Mouse (Mus musculus): Measurements from ENCODE around the gene Cbx4.

Cbx4 gene

GRCm38 (mm10) chr11:119041750-119042465, 44.1 kb downstream of the Cbx4 start:
- no peak for DNase-seq (ENCODE audit: low spot score)

GRCm38 (mm10) chr11:119041325-119041716, 44.7 kb downstream of the Cbx4 start:
- peak; percentile 76 for DNase-seq (ENCODE audit: low spot score)

DNA sequence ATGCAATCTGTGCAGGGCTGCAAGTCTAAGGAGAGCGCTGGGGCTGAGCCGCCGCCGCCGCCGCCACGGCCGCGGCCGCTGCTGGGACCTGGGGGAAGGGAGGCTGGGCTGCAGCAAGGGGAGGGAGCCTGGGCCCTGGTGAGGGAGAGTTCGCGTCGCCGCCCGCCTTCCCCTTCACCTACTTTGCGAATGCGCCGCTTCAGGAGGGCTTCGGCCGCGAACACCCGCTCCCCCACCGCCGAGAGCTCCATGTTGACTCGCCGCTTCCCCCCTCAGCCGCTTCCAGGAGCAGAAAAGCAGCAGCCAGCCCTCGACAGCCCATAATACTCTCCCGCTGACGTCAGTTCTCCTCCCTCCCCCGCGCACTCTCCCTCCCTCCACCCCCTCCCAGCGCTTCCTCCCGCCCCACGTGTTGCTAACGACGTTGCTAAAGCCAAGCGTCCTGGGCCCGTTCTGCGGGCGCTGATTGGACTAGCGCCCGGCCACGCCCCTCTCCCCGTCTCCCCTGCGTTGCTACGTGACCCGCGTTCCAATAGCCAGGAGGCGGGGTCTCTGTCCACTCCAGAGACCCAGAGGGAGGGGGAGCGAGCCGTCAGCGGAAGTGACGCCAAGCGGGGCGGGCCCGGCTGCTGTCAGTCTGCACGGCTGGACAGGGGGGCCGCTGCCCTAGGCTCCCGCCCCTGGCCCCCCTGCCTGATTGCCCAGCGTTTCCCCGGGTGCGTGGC, 45.3 kb downstream of the Cbx4 start, which contains the start of gene Cbx8:
TSS of gene Cbx8 (minus strand) at position 370 of the 725 bp plus-strand sequence.
- peak; percentile 100 for DNase-seq (ENCODE audit: low spot score)

DNA sequence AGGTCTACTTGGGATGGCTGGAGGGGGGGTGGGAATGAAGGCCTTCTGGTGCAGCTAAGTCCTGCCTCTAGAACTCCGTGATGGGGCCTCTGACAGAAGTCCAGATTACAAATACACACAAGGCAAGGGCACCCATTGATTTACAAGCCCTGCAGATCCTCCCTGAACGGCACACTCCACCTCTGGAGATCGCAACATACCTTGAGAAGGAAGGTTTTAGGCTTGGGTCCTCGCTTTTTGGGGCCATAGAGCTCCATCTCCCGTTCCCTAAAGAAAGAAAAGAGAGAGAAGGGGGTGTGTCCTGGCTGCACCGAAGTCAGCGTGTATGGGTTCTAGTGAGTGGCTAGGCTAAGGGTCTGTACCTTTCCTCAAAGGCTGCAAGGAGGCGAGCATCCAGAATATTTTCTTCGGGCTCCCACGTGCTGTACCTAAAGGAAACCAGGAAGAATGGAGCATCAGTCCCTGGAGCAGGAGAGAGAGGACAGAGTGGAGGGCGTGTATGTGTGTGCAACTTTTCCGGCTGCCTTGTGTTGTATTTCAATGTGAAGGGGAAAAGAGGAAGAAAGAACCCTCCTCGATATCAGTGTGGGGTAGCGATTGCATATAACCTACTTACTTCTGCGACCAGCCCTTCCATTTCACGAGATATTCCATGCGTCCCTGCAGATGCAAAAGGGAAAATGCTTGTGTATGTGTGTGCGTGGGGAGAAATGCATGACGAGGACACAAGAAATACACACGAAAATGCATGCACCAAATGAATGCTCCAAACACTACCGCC, 46.1 kb downstream of the Cbx4 start:
- no peak for DNase-seq (ENCODE audit: low spot score)

DNA sequence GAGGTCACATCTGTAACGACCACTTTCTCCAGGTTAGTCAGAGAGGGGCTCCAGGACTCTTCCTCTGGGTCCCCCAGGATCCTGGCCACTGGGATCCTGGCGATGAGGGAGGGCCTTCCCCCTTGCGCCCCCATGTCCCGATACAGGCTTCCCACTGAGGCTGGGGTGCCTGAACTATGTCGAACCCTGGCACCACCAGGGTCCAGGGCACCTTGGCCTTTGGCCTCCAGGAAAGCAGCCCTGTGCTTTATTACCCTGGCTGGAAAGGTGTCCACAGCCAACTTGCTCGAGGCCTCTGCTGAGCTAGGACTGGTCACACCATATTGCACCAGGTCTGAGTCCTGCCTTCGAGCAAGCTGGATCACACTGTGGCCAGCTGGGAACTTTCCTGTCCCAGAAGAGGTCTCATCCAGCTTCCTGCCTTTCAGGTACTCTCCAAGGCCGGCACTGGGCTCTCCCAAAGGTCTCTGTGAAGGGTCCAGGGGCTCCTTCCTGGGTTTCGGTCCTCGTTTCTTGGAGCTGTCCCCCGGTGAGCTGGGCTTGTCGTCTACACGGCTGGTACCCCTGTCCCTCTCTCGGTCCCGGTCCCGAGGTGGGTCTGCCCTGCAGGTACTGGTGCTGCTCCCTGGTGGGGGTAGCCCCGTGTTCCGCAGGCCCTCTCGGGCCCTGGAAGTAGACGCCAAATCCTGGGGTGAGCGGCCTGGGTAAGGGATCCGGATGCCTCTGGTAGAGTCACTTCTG, 47.1 kb downstream of the Cbx4 start:
- no peak for DNase-seq (ENCODE audit: low spot score)

- DNase-seq (ENCODE audit: low spot score), result no peak
Observed at GRCm38 (mm10) chr11:119037780-119038401, 48.1 kb downstream of the Cbx4 start.

DNA sequence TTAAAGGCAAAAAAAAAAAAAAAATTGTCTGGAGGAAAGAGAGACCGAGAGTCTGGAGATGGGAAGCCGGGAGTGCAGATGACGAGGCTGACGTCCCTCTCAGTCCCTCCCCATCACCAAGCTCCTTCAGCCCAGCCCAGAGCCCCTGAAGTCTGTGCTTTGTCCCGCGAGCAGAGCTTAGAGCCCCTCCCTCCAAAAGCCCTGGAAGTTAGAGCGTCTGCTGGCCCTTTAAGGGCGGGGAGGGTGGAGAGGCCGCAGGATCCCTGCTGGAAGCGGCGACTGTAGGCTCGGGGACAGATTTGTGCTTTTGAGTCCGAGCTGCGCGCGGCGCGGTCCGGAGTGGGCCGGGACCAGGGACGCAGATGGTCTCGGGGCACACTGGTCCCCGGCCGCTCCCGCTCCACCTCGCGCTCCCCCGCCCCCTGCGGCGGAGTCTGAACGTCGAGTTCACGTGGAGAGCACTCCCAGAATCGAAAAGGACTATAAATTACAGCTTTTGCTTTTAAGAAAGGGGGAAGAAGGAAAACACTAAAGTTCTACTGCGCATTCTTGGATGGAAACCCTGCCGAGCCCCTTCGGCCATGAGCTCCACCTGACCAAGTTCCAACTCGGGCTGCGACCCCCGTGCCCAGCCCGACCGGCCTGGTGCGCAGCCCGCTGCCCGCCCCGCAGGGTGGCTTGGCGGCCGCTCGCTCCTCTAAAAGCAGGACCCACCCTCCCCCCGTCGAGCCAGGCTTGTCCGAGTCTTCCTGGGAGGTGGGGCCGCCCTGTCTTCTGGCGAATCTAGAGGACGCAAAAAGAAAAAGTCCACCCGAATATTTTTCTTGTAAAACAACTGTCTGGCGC, 48.9 kb downstream of the Cbx4 start:
- DNase-seq (ENCODE audit: low spot score), result peak; percentile 50

- no peak for DNase-seq (ENCODE audit: low spot score)
Observed at GRCm38 (mm10) chr11:119036447-119036846, 49.6 kb downstream of the Cbx4 start.

- peak; percentile 51 for DNase-seq (ENCODE audit: low spot score)
Observed at GRCm38 (mm10) chr11:119035686-119036165, 50.3 kb downstream of the Cbx4 start.

DNA sequence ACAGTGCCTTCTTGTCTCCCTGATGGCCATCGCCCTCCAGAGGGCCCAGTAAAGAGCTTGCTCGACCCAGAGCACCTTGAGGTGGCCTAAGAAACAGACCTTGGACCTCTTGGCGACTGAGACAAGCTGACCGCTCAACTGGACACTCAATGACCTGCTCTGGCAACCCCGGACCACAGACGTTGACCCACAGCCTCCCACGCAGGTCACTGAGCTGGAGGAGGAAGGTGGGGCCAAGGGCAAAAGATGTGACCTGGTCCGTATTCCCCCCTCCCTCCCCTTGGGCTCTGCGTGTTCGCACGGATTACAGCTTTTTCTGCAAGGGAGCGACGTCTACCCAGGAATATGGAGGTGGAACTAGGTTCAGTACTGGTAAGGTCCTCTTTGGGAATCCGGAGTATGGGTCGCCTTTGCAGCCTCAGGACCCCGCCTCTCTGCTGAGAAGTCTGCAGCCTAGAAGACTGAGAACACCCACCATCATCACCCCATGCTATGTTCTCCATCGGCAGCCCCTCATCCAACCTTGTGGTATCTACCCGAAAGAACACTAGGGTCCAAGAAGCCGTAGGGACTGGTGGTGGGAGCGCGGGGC, 50.8 kb downstream of the Cbx4 start:
- no peak for DNase-seq (ENCODE audit: low spot score)

DNA sequence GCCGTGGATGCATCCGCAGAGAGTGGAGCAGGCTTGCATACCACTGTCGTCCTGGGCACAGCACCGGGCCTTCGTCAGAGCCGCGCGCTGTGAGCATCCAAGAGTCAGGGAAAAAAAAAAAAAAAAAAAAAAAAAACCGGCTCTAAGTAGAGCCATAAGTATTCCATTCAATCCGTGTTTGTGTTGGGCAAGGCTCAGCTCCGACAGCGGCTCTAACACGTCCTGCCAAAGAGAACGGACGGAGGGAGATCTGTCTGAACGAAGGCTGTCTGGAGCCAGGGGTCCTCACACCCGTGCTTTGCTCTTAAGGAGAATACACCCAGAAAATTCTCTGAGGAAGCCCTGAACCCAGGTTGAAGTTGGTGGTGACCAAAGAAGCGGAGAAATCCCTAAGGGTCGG, 51.4 kb downstream of the Cbx4 start:
- DNase-seq (ENCODE audit: low spot score), result no peak

GRCm38 (mm10) chr11:119033874-119034558, 52.0 kb downstream of the Cbx4 start:
- DNase-seq (ENCODE audit: low spot score), result peak; percentile 87

Data from retina, embryonic 14.5 days (tissue).